Mouse (Mus musculus) testis, adult 2 months (tissue): ENCODE results near the gene Id1.

Source experiments
- CTCF ChIP-seq: fragments of 200-500 bp; IDR thresholded peaks from 2 replicates; pipeline ENCODE4 v1.5.1; 2012; ENCODE audit warnings: low read depth, mild to moderate bottlenecking, inconsistent platforms, low read length, moderate library complexity; ENCODE audit not compliant: control insufficient read depth, insufficient read depth, insufficient replicate concordance
- POLR2A ChIP-seq: fragments of 200-500 bp; IDR thresholded peaks from 2 replicates; pipeline ENCODE4 v1.6.1; 2012; ENCODE audit warnings: low read depth, mild to moderate bottlenecking, inconsistent platforms, low read length, moderate library complexity; ENCODE audit not compliant: control insufficient read depth

GRCm38 (mm10) chr2:152756474-152757393, 20.7 kb downstream of the Id1 start:
- no peak for TF ChIP-seq CTCF
- no peak for TF ChIP-seq POLR2A
